Mouse (Mus musculus) left cerebral cortex, adult 2 months (tissue): Measurements from ENCODE around the gene Tgm2. TPM values are rescaled to one million over a fixed set of nuclear protein-coding genes. Genes with fewer than 3 reads are reported as not detected.

Source experiments
- DNase-seq, 2 experiments: peaks; one replicate each; pipeline ENCODE4 v3.0.0; 2021 to 2022; ENCODE audit warnings: low spot score in 2 of 2, mixed read lengths in 1 of 2; ENCODE audit errors: extremely low spot score in 1 of 2
- H3K27ac ChIP-seq: fragments of 200-600 bp; 2 replicates; pipeline ENCODE4 v1.8.1; 2022
- H3K4me3 ChIP-seq: fragments of 200-600 bp; 2 replicates; pipeline ENCODE4 v1.8.1; 2022
- CTCF ChIP-seq: fragments of 200-600 bp; IDR thresholded peaks from 2 replicates; pipeline ENCODE4 v1.8.1; 2022; ENCODE audit warnings: antibody characterized with exemption, mild to moderate bottlenecking, moderate library complexity
- intact Hi-C: fragments of 180-260 bp; cut with DNase I; formaldehyde crosslinking; loops from one replicate; pipeline ENCODE4 v1.15.1; 2025
- total RNA-seq, 2 experiments: library from RNA; stranded (reverse); gene quantifications; 2 replicates each; pipeline ENCODE4 v1.2.3; 2021

The Tgm2 gene
- total RNA-seq, 2 experiments from 2014 or later: 12.9 to 14.6 TPM

DNA sequence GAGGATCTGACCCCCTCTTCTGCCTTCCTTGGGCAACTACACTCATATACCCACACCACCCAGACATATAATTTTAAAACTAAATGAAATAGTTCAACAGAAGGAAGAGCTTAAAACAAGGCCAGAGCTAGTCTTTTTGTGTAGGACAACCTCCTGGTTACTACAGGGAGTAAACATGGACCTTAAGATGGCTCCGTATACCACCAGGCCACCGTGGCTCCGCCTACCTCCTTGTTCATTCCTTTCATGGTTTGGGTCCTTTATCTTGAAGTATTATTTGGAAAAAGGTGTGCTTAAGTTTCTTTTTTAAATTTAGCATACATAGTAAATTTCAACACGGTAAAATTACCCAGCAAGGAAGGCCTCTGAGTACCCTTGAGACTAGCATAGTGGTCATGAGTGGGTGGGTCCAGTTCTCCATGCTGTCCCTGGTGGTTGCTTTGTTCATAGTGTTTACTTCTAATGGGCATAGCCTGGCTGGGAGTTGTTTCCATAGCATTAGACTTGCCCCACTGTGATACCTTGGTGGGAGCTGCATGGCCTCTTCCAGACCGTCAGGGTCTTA lies 78.9 kb downstream of the Tgm2 start:
- Histone ChIP-seq H3K27ac (no peak overlapping the region), H3K4me3 (no peak overlapping the region)
- DNase-seq: no peak
- intact Hi-C loops: no loop called here
- no peak for TF ChIP-seq CTCF

DNA sequence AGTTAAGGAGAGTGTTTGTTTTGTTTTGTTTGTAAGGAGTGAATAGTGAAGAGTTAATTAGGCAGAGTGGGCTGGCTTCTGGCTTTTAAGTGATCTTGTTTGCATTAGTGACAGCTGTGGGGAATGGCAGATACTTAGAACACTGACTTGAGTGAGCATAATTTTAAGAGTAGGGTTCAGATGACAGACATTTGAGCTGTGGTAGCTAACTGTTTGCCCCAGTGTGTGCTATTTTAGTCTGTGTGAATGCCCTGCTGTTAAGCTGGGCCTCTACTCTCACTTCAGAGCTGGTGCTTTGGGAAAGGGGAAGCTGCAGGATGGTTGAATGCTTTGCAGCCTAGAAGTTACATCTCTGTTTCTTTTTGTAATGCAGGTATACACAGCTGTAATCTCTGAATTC lies 79.8 kb downstream of the Tgm2 start:
- no peak for DNase-seq
- no peak for TF ChIP-seq CTCF
- Histone ChIP-seq H3K27ac (no peak overlapping the region), H3K4me3 (no peak overlapping the region)
- intact Hi-C loops: no loop called here

Other genes with a start within 250 kb of the Tgm2 start
- gene Vstm2l, start 231.8 kb downstream of the Tgm2 start, total RNA-seq: 100 to 1,000 TPM; 159 to 170 TPM
- 10 to 100 TPM; 20.6 to 22.7 TPM for gene Tti1, start 118.0 kb downstream of the Tgm2 start, total RNA-seq
- gene Rprd1b, start 117.9 kb downstream of the Tgm2 start, total RNA-seq: 10 to 100 TPM; 58.3 to 61.4 TPM
- gene D630003M21Rik, start 82.8 kb upstream of the Tgm2 start, total RNA-seq: 1 to 10 TPM; 3.5 to 3.7 TPM
- not detected for gene Bpi, start 111.7 kb upstream of the Tgm2 start, total RNA-seq
- 1 to 10 TPM; 1.2 to 2.4 TPM for gene Lbp, start 160.1 kb upstream of the Tgm2 start, total RNA-seq
- 100 to 1,000 TPM; 812 to 868 TPM for gene Snhg11, start 229.2 kb upstream of the Tgm2 start, total RNA-seq